Mouse (Mus musculus): ENCODE data around the gene Zfp638. TPM values are rescaled to one million over a fixed set of nuclear protein-coding genes. Genes with fewer than 3 reads are reported as not detected.

Zfp638 gene
- total RNA-seq, 1 experiment = 96.6 TPM

- H3K36me3 ChIP-seq (ENCODE audit: control insufficient read depth, insufficient read depth, low read length, poor library complexity, severe bottlenecking) = no peaks in the 10 kb centered on the region
- H3K4me3 ChIP-seq (ENCODE audit: insufficient read depth in 1 of 2, low read depth in 1 of 2, low read length in 2 of 2, poor library complexity in 1 of 2, severe bottlenecking in 1 of 2) = peak overlapping the region in 1 of 2 experiments; percentile 49; a peak in 3 of 4 replicates
- no peak for TF ChIP-seq CHD2 (IDR thresholded peaks at IDR 0.05; ENCODE audit: low read depth, low read length)
- no peak for TF ChIP-seq ZNF384 (IDR thresholded peaks at IDR 0.05; ENCODE audit: low read depth, low read length)
- TF ChIP-seq ZC3H11A (IDR thresholded peaks at IDR 0.05; ENCODE audit: borderline replicate concordance, low read depth, low read length) = peak; percentile 85
- TF ChIP-seq MAFK (IDR thresholded peaks at IDR 0.05; ENCODE audit: insufficient read depth, low read depth, low read length) = no peak
- TF ChIP-seq HCFC1 (IDR thresholded peaks at IDR 0.05; ENCODE audit: borderline replicate concordance, insufficient read depth, low read length) = no peak
Observed at GRCm38 (mm10) chr6:83879815-83880214, 12.9 kb downstream of the Zfp638 start.

GRCm38 (mm10) chr6:83886789-83887188 is 19.9 kb downstream of the Zfp638 start:
- TF ChIP-seq CHD2 (IDR thresholded peaks at IDR 0.05; ENCODE audit: low read depth, low read length) (no peak), HCFC1 (IDR thresholded peaks at IDR 0.05; ENCODE audit: borderline replicate concordance, insufficient read depth, low read length) (no peak), ZC3H11A (IDR thresholded peaks at IDR 0.05; ENCODE audit: borderline replicate concordance, low read depth, low read length) (no peak), ZNF384 (IDR thresholded peaks at IDR 0.05; ENCODE audit: low read depth, low read length) (no peak), MAFK (IDR thresholded peaks at IDR 0.05; ENCODE audit: insufficient read depth, low read depth, low read length) (no peak)
- in situ Hi-C loops (cut with MboI; ENCODE audit: low sequenced_read_pairs in 2 of 2, unreplicated experiment in 2 of 2) = no loop called here
- H3K4me1 ChIP-seq (ENCODE audit: control insufficient read depth in 2 of 2, insufficient read depth in 2 of 2, low read length in 2 of 2, poor library complexity in 1 of 2) = peaks cover 11 to 24% of the 10 kb centered on the region in 2 experiments

More at GRCm38 (mm10) chr6:83879815-83880214, 12.9 kb downstream of the Zfp638 start:
- Histone ChIP-seq H3K9me3 (ENCODE audit: control insufficient read depth, insufficient read depth, low read depth, low read length) (no peaks in the 10 kb centered on the region), H3K9ac (ENCODE audit: insufficient read depth, low read depth, low read length, poor library complexity, severe bottlenecking) (no peak overlapping the region), H3K4me1 (ENCODE audit: control insufficient read depth in 2 of 2, insufficient read depth in 2 of 2, low read length in 2 of 2, poor library complexity in 1 of 2) (peaks cover 2 to 7% of the 10 kb centered on the region in 2 experiments; a peak in 2 of 4 replicates), H3K27ac (ENCODE audit: insufficient read depth, low read depth, low read length, poor library complexity, severe bottlenecking) (no peak overlapping the region)
- peak; percentile 63 for DNase-seq (ENCODE audit: low read depth, low spot score)
- in situ Hi-C loops (cut with MboI; ENCODE audit: low sequenced_read_pairs in 2 of 2, unreplicated experiment in 2 of 2) = loop anchor here in 1 of 2 experiments (5.0 kb wide), 1 partner anchor 37 kb away; no protein-coding TSS in a partner anchor

GRCm38 (mm10) chr6:83888802-83889201 is 21.9 kb downstream of the Zfp638 start:
- Histone ChIP-seq H3K9me3 (ENCODE audit: control insufficient read depth, insufficient read depth, low read depth, low read length) (no peaks in the 10 kb centered on the region), H3K36me3 (ENCODE audit: control insufficient read depth, insufficient read depth, low read length, poor library complexity, severe bottlenecking) (no peaks in the 10 kb centered on the region), H3K27ac (ENCODE audit: insufficient read depth, low read depth, low read length, poor library complexity, severe bottlenecking) (no peak overlapping the region), H3K4me1 (ENCODE audit: control insufficient read depth in 2 of 2, insufficient read depth in 2 of 2, low read length in 2 of 2, poor library complexity in 1 of 2) (peaks cover 17 to 24% of the 10 kb centered on the region in 2 experiments), H3K9ac (ENCODE audit: insufficient read depth, low read depth, low read length, poor library complexity, severe bottlenecking) (no peak overlapping the region), H3K4me3 (ENCODE audit: insufficient read depth in 1 of 2, low read depth in 1 of 2, low read length in 2 of 2, poor library complexity in 1 of 2, severe bottlenecking in 1 of 2) (no peak overlapping the region)
- DNase-seq (ENCODE audit: low read depth, low spot score) = no peak
- TF ChIP-seq CHD2 (IDR thresholded peaks at IDR 0.05; ENCODE audit: low read depth, low read length) (no peak), MAFK (IDR thresholded peaks at IDR 0.05; ENCODE audit: insufficient read depth, low read depth, low read length) (peak; percentile 77)
- in situ Hi-C loops (cut with MboI; ENCODE audit: low sequenced_read_pairs in 2 of 2, unreplicated experiment in 2 of 2) = no loop called here

More at GRCm38 (mm10) chr6:83886789-83887188, 19.9 kb downstream of the Zfp638 start:
- H3K27ac ChIP-seq (ENCODE audit: insufficient read depth, low read depth, low read length, poor library complexity, severe bottlenecking) = no peak overlapping the region
- H3K36me3 ChIP-seq (ENCODE audit: control insufficient read depth, insufficient read depth, low read length, poor library complexity, severe bottlenecking) = no peaks in the 10 kb centered on the region
- DNase-seq (ENCODE audit: low read depth, low spot score) = no peak
- H3K9me3 ChIP-seq (ENCODE audit: control insufficient read depth, insufficient read depth, low read depth, low read length) = no peaks in the 10 kb centered on the region
- H3K4me3 ChIP-seq (ENCODE audit: insufficient read depth in 1 of 2, low read depth in 1 of 2, low read length in 2 of 2, poor library complexity in 1 of 2, severe bottlenecking in 1 of 2) = no peak overlapping the region
- no peak overlapping the region for H3K9ac ChIP-seq (ENCODE audit: insufficient read depth, low read depth, low read length, poor library complexity, severe bottlenecking)

- TF ChIP-seq HCFC1 (IDR thresholded peaks at IDR 0.05; ENCODE audit: borderline replicate concordance, insufficient read depth, low read length) (no peak), ZNF384 (IDR thresholded peaks at IDR 0.05; ENCODE audit: low read depth, low read length) (peak; percentile 91), MAFK (IDR thresholded peaks at IDR 0.05; ENCODE audit: insufficient read depth, low read depth, low read length) (peak; percentile 92), CHD2 (IDR thresholded peaks at IDR 0.05; ENCODE audit: low read depth, low read length) (peak; percentile 40; the same call in 1 of the 2 replicates), ZC3H11A (IDR thresholded peaks at IDR 0.05; ENCODE audit: borderline replicate concordance, low read depth, low read length) (no peak)
- H3K36me3 ChIP-seq (ENCODE audit: control insufficient read depth, insufficient read depth, low read length, poor library complexity, severe bottlenecking) = no peaks in the 10 kb centered on the region
- no peak overlapping the region for H3K4me3 ChIP-seq (ENCODE audit: insufficient read depth in 1 of 2, low read depth in 1 of 2, low read length in 2 of 2, poor library complexity in 1 of 2, severe bottlenecking in 1 of 2)
- DNase-seq (ENCODE audit: low read depth, low spot score) = peak; percentile 82
- in situ Hi-C loops (cut with MboI; ENCODE audit: low sequenced_read_pairs in 2 of 2, unreplicated experiment in 2 of 2) = no loop called here
- peak overlapping the region; percentile 92; the same call in 1 of the 2 replicates for H3K27ac ChIP-seq (ENCODE audit: insufficient read depth, low read depth, low read length, poor library complexity, severe bottlenecking)
- H3K9me3 ChIP-seq (ENCODE audit: control insufficient read depth, insufficient read depth, low read depth, low read length) = no peaks in the 10 kb centered on the region
- peaks cover 17 to 27% of the 10 kb centered on the region in 2 experiments for H3K4me1 ChIP-seq (ENCODE audit: control insufficient read depth in 2 of 2, insufficient read depth in 2 of 2, low read length in 2 of 2, poor library complexity in 1 of 2)
- H3K9ac ChIP-seq (ENCODE audit: insufficient read depth, low read depth, low read length, poor library complexity, severe bottlenecking) = no peak overlapping the region
Observed at GRCm38 (mm10) chr6:83890281-83891015, 23.5 kb downstream of the Zfp638 start.
